Mouse (Mus musculus) activated CD4-positive, CD25-positive, alpha-beta regulatory T cell (primary cell): ENCODE measurements around the gene Strada. TPM values are rescaled to one million over a fixed set of nuclear protein-coding genes. Genes with fewer than 3 reads are reported as not detected.

Experiments used
- polyA plus RNA-seq, 2 experiments: library from polyadenylated mRNA; unstranded; fragments of 100-300 nt; shearing (Covaris generic); gene quantifications; one replicate each; pipeline ENCODE4 v1.2.1; 2017

The Strada gene
- polyA plus RNA-seq = 10 to 100 TPM; 25.7 to 29.6 TPM

DNA sequence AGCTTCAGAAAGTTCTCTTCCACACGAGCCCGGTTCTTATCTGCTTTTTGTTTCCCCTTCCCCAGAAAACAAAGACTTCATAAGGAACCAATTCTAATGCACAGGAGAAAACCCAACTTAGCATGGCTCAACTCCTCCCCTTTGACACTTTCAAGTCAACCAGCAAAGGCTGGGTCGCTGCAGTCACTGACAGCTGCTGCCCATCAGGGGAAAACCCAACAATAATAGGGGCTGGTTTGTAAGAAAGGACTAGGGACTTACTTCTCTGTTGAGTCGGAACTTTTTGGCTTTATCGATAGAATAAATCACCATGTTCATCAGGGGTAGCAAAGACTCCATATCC lies at the start of gene Strada:
Strada (minus strand) TSS at position 46 of the 343 bp plus-strand sequence.

DNA sequence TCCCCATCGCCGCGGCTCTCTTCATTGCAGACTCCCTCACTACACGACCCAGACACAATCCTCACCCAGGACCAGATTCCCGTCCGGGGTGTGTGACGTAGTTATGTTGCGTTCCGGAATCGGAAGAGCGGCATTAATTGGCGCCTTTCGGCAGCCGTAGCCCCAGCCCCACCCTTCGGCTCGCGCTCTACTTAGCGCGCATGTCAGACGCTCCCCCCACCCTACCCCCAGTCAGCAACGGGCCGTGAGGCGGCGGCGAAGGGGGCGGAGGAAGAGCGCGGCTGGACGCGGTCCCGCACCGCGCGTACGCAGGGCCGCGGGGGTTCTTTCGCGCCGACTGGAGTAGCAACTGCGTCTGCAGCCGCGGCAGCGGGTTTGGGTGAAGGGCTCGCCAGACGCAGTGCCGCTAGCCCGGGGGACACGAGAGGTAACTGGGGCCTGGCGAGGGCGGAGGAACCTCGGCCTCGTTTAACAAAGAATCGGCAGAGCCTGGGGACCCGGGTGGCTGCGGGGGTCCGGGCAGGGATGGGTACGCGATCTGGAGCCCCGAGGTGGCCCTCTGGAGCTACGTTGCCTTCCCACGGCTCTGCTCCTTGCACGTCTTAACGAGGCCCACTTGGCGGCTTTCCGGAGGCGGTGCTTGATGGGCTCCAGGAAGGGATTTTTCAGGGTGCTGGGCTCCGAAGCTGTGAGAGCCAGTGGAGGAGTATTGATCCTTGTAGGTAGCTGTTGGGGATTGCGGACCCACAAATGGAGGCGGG lies 14.9 kb upstream of the Strada start, which contains the start of gene Ddx42:
Ddx42 (plus strand) TSS at position 197 of the 761 bp plus-strand sequence.

DNA sequence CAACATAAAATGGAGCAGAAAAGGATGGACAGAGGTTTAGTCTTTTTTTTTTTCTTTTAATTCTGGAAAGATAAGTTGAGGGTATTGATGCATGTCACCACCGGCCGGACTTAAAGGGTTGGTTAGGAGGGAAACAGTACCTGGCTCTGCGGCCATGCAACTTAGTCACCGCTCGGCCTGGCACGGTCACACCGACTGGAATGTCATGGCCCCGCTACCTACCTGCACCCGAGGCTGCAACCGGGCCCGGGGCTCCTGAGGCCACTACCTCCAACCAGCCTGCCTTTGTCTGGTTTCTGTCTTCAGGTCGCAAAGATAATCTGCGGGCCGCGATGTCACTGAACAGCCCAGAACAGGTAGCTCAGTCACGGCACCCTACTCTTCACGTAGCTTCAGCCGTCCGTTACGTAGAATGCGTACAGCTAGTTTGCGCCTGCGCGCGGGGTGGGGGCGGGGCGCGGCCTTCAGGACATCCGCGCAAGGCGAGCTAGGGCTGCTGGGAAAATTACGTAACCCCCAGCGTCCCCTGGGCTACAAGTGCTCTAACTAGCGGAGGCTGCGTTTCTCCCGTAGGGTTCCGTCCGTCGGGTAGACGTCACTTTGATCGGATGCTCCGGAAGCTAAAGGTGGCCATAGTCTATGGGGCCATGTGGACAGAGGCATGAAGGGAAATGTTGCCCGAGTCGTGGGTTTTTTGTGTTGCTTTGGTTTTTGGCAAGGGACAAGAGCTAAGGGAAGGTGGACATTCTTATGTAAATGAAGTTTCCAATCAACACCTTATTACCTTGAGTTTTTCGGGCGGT lies 14.2 kb upstream of the Strada start, which contains the start of gene Ccdc47:
Ccdc47 (minus strand) TSS at position 418 of the 803 bp plus-strand sequence.

DNA sequence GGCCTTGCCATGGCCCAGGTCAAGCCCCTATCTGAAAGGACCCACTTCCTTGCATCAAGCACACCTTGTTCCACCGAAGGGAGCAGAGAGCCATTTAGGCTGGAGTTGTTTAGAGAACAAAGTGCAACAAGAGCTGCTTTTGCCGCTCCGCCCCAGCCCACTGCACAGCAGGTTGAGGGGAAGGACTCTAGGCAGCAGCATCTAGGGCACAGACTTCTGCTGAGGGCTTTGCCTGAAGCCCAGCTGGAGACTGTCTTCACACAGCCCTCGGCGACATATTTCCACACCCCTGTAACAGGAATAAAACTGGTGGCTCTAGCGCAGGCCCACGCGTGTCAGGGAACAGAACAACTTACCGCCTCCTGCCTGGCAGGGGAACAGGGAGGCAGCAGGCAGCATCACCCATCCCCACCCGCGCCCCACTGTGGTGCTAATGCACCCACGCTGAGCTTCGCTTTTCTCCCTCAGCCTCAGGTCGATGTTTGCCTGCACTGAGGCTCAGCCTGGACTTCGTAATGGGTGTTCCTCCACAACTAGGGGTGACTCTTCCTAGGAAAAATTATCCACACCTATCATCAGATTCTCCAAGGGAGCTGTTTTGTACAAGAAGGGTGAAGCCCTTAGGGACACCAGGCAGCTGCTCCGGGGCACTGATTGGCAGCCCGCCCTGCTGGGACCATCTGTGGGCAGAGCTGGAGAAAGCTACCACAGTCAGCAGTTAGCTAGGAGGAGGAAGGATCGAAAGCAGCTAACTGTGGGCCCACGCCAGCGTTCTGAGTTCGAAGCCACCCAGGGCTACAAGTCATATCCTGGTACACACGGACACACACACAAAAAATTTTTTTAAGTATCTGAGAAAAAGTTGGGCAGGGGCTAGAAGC lies 40.9 kb downstream of the Strada start, which contains the start of the genes Gm10840 and Limd2:
Gm10840 (plus strand) TSS at position 10 of the 881 bp plus-strand sequence.
Limd2 (minus strand) TSS at position 20 of the 881 bp plus-strand sequence.

Other genes with a start within 250 kb of the Strada start
- gene Cyb561, start 248.8 kb downstream of the Strada start, polyA plus RNA-seq = 1 to 10 TPM in 1 of 2 experiments, under 1 TPM in 1; 0.65 to 1.6 TPM
- gene Ace, start 234.2 kb downstream of the Strada start, polyA plus RNA-seq = under 1 TPM; 0.30 to 0.34 TPM
- under 1 TPM in 1 of 2 experiments, not detected in 1; 0.07 TPM for gene Ace3, start 207.5 kb downstream of the Strada start, polyA plus RNA-seq
- under 1 TPM; 0.05 TPM for gene Kcnh6, start 194.0 kb downstream of the Strada start, polyA plus RNA-seq
- gene Dcaf7, start 165.3 kb downstream of the Strada start, polyA plus RNA-seq = 10 to 100 TPM; 51.8 to 78.4 TPM
- gene Taco1, start 136.1 kb downstream of the Strada start, polyA plus RNA-seq = 10 to 100 TPM; 14.3 to 15.8 TPM
- 10 to 100 TPM; 51.2 to 76.6 TPM for gene Map3k3, start 117.6 kb downstream of the Strada start, polyA plus RNA-seq
- gene Gm10840, start 41.3 kb downstream of the Strada start, polyA plus RNA-seq = 1 to 10 TPM; 1.3 to 2.4 TPM
- gene Limd2, start 41.3 kb downstream of the Strada start, polyA plus RNA-seq = 1,000 to 10,000 TPM; 1,468 to 2,043 TPM
- gene Ccdc47, start 14.2 kb upstream of the Strada start, polyA plus RNA-seq = 10 to 100 TPM; 92.0 to 94.0 TPM
- 10 to 100 TPM; 68.5 to 81.4 TPM for gene Ddx42, start 14.8 kb upstream of the Strada start, polyA plus RNA-seq
- gene Ftsj3, start 53.9 kb upstream of the Strada start, polyA plus RNA-seq = 10 to 100 TPM; 41.8 to 72.1 TPM
- 100 to 1,000 TPM; 169 to 199 TPM for gene Psmc5, start 54.0 kb upstream of the Strada start, polyA plus RNA-seq
- gene Smarcd2, start 70.8 kb upstream of the Strada start, polyA plus RNA-seq = 100 to 1,000 TPM; 132 to 161 TPM
- under 1 TPM; 0.05 to 0.17 TPM for gene Tcam1, start 74.5 kb upstream of the Strada start, polyA plus RNA-seq
- gene Gh, start 99.7 kb upstream of the Strada start, polyA plus RNA-seq = not detected
- 10 to 100 TPM; 32.3 to 47.4 TPM for gene Cd79b, start 112.6 kb upstream of the Strada start, polyA plus RNA-seq
- gene Scn4a, start 151.1 kb upstream of the Strada start, polyA plus RNA-seq = under 1 TPM; 0.06 to 0.17 TPM
- under 1 TPM; 0.27 to 0.42 TPM for gene Prr29, start 163.3 kb upstream of the Strada start, polyA plus RNA-seq
- 10 to 100 TPM; 76.8 to 99.6 TPM for gene Icam2, start 185.9 kb upstream of the Strada start, polyA plus RNA-seq